Mouse (Mus musculus) monocyte, adult 2 months (primary cell): ENCODE measurements around the gene Phf1.
"Not testable (repeated sequence)": the region's sequence is repeated elsewhere in the genome, so short reads cannot be mapped to it uniquely, and the experiment has no call there.

Experiments used
- DNase-seq, 2 experiments: peaks; one replicate each; pipeline ENCODE4 v3.0.0; 2022; ENCODE audit warnings: low spot score in 2 of 2, low read depth in 1 of 2

Phf1 gene

DNA sequence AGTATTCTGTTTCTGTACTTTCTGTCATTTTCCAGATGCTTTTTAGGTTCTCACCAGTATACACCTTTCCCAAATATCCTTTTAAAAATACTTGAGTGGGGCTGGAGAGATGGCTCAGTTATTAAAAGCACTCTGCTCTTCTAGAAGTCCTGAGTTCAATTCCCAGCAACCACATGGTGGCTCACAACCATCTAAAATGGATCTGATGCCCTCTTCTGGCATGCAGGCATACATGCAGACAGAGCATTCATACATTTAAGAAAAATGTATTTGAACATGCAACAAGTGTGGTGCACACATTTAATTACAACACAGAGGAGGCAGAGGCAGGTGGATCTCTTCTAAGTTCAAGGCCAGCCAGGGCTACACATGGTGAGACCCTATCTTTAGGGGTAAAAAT lies 42.6 kb downstream of the Phf1 start:
- no peak for DNase-seq

GRCm38 (mm10) chr17:26977354-26977753 lies 44.5 kb downstream of the Phf1 start:
- DNase-seq, result not testable (repeated sequence)

DNA sequence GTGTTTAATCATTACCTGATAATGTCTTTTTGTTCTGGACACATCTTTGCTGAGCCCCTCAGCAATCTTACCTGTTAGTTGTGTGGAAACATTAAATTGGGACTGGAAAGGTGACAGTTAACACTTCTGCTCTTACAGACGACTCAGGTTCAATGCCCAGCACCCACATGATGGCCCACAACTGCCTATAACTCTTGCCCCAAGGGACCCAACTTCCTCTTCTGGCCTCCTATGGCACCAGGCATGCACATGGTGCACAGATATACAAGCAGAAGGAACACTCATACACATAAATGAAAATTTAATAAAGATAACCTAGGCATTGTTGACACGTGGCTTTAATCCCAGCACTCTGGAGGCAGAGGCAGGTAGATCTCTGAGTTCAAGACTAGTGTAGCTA lies 46.6 kb downstream of the Phf1 start:
- DNase-seq, result no peak

DNA sequence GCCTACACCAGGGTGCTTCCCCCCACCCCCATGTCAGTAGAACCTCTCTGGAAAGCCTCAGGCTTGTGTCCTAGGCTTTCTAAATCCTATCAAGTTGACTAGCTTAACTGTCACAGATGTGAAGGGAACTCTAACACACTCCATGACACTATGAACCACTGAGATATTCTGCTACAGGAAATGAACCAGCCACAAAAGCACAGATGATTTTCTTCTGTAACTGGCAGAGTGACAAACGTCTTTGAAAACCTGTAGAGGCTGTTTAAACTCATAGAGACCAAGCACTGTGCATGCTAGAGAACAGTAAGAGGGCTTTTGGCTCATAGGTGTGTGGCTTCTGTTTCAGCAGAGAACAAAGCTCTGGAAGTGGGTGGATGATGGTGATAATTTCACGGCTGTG lies 48.2 kb downstream of the Phf1 start:
- no peak for DNase-seq

DNA sequence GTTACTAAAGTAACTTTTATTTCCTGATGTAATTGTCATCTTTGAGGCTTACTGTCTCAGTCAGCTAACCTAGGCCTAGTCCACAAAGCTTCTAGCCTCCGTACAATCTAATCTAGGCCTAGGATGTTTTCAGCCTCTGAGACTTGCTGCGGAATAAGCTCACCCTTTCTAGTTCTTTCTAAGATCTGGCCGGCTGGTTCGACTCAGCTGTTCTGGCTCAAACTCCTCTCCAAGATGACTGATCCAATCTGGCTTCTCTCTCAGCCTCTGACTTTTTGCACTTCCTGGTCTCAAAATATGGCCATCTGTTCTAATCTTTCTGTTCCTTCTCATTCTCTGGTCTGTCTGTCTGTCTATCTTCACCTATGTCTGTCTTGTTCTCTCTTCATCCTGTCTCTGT lies 50.5 kb downstream of the Phf1 start:
- no peak for DNase-seq

DNA sequence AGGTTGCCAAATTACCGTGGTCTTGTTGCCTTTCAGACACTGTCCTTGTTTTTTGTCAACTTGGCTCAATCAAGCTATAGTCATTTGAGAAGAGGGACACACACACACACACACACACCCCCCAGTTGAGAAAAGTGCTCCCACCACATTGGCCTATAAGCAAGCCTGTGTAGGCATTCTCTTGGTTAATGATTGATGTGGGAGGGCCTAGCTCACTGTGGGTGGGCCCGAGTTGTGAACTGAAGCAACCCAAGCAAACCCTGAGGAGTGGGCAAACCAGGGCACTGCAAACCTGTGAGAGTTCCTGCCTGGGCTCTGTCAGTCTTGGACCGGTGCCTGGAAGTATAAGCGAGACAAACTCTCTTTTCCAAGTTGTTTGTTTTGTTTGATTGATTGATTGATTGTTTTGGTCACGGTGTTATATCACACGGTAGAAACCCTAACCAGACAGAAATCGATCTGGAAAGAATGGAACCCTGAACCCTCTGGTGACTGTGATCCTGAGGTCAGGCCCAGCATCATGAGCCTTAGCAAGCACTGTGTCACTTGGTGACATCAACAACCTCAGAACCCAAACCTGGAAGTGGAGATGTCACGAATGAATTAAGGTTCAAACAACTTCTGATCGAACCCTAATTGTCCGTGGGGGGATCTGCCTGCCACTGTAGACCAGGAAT lies 52.8 kb downstream of the Phf1 start:
- no peak for DNase-seq
